Mouse (Mus musculus) frontal cortex, postnatal 10 days (tissue): ENCODE data around the gene Aph1c.
"Not testable (repeated sequence)": the region's sequence is repeated elsewhere in the genome, so short reads cannot be mapped to it uniquely, and the experiment has no call there.

ENCODE experiments used
- DNase-seq, 2 experiments: peaks; one replicate each; pipeline ENCODE4 v3.0.0; 2022; ENCODE audit warnings: low spot score in 2 of 2, mixed read lengths in 1 of 2

Aph1c gene

DNA sequence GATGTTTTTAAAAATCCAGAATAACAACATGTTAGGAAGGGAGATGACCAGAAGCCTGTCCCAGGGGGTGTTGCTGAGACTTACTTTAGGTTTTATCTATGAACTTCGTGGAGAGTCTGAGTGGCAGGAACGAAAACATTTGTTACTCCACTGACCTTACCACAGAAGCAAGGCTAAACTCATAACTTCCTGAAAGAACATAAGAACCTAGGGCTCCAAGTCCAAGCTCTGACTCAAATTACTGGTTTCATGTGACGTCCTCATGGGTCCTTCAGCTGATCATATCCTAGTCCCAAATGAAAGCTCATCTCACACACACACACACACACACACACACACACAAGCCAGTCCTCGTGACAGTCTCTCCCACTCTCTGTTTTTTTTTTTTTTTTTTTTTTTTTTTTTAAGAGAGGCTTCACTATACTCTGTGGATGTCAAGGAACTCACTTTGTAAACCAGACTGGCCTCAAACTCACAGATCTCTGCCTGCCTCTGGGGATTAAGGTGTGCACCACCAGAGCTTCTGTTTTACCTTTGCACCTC, 2.1 kb downstream of the Aph1c start:
- no peak for DNase-seq

DNA sequence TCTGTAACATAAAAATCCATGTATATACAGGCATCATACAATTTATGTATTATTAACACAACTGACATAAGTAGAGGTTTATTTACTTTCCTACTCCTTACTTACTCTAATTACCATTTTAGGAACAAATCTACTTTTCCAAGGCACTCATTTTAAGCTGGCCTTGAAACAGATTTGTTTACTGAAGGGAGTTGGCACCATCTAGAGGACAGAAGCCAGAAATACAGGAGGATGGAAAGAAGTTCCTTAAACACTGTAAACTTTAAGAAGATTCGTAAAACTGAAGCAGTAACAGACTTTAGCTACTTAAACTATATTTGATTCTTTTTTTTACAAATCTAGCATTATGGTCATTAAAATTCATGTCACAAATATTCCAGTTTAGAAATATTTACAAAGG, 8.5 kb downstream of the Aph1c start:
- DNase-seq: no peak

DNA sequence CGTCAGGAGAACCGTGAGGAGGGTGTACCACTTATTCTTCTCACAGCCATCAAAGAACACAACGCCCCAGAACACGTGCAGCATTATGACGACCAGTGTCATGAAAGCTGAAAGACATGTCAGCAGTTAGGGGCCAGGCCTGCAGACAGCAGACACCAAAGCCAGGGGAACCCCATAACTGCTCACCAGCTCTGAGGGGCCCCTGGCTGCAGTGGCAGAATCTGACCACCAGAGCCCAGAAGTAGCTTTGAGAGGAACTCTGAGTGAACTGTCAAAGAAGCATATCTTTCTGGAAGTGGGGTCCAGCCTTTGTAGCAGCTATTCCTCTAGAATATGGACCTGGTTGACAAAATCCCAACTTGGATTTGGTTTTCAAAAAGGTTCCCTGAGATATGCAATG, 12.3 kb downstream of the Aph1c start:
- not testable (repeated sequence) for DNase-seq

DNA sequence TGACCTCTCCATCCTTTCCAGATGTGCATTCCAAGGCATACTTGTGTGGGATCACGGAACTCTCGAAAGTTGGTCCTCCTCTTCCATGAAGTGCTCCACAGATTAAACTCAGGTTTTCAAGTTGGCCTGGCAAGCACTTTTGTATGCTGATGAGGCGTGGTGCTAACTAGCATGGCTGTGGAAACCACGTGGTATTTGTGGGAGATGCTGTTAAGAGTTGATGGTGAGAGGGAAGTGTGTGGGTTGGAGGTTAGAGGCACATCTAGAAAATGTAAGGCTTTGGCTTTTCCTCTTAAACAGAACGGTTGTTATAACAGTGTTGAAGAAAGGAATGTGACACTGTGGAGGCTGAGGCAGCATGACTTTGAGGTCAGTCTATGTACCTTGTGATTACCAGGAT, 13.5 kb downstream of the Aph1c start:
- DNase-seq: no peak

DNA sequence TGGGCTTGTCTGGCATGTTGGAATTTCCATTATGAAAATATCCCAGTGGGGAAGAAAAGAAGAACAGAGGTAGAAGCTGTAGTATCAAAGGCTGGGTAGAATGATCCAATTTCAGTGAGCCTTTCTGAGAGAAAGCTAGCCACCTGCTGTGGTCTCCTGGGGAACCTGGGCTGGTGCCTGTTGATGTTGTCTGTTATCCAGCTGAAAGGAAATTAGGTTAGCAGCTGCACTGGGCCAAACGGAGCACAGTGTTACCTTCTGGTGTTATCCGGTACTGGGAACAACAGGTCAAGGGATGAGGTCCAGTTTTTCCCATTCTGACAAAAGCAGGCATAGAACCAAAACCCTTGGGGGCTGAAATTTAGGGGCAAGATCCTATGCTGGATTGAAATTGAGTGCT, 21.1 kb downstream of the Aph1c start:
- no peak for DNase-seq

DNA sequence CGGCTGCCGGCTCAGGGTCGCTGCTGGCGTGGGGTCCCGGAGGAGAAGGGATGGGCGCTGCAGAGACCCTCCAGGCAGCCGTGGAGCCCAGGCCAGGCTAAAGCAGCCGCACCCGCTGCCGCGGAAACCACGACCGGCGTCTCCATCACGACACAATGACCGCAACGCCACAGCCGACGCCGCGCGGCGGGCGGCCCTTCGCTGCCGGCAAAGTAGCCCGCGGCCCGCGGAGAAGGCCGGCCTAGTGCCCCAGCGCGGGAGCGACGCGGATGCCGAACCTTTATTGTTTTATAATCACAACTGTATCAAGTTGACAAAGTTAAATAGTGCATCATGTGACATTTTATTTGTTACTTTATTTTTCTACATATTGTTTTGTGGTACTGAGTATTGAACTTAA, 28.6 kb downstream of the Aph1c start:
- DNase-seq: not testable (repeated sequence)

DNA sequence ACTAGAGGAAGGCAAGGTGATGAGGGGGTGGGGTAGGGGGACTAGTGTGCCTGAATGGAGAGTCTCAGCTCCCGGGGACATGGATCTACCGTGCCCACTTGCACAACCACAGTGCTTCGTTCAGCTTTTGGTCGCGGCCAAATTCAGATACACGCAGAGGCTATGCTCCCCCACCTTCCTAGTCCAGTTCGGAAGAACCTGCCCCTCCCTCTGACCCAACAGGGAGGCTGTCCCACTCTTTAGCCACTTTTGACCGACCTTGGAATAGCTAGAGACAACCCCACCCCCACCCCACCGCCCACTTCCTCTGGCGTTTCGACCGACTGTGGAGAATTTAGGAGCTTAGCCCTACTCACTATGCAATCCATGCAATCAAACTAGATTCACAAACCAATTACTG, 32.6 kb downstream of the Aph1c start:
- no peak for DNase-seq

DNA sequence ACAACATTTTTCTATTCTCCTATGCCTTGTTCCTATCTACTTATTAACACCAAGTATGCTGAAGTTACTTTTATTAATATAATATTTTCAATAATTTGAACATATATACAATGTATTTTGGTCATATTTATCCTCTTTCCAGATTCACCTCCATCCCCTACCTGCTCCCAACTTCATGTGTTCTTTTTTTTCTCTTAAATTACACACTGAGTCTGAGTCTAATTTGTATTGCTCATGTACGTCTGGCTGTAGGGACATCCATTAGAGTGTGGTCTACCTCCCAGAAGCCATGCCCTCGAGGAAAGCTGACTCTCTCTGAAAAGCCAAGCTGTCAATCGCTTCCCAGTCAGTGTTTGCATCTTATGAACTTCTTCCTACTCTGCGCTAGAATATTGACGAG, 37.8 kb downstream of the Aph1c start, which contains the start of gene Gm10647:
Gene Gm10647 (plus strand): TSS at position 301 of the 400 bp plus-strand sequence.
- no peak for DNase-seq

DNA sequence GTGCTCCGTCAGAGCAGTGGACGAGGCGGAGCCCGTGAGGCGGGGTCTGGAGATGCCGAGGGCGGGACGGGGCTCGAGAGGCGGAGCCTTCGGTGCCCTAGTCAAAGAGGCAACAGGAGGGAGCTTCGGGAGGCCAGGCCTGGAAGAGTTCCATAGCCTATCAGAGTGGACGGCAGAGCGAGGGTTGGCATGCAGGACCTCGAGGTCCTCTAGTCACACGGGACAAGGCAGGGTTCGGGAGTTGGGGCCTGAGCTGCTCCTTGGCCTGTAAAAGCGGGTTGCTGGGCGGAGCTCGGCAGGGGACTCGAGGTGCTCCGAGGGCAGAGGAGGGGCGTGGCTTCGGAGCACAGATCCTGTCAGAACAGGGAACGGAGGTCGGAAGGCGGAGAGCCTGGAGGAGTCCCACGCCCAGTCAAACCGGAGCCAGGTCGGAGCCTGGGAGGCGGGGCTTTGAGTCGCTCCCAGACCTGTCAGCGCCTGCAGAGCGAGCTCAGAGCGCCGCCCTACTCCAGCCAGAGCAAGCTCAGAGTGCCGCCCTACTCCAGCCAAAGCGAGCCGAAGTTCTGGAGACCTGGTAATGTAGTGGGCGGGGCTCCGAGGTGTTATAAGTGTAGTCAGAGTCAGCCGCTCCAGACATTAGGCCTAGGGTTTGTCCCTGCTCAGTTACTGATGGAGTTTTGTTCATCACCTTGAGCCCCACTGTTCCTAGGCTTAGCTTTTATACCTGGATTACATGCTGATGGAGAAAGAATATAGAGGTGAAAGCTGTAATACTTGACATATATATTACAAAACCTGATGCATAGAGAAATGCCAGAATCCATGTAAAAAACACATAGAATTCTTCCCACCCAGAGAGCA, 38.8 kb downstream of the Aph1c start, which contains the start of gene Aph1b:
Gene Aph1b (minus strand): TSS at position 27 of the 861 bp plus-strand sequence.
- DNase-seq: peak; percentile 92 to 93

DNA sequence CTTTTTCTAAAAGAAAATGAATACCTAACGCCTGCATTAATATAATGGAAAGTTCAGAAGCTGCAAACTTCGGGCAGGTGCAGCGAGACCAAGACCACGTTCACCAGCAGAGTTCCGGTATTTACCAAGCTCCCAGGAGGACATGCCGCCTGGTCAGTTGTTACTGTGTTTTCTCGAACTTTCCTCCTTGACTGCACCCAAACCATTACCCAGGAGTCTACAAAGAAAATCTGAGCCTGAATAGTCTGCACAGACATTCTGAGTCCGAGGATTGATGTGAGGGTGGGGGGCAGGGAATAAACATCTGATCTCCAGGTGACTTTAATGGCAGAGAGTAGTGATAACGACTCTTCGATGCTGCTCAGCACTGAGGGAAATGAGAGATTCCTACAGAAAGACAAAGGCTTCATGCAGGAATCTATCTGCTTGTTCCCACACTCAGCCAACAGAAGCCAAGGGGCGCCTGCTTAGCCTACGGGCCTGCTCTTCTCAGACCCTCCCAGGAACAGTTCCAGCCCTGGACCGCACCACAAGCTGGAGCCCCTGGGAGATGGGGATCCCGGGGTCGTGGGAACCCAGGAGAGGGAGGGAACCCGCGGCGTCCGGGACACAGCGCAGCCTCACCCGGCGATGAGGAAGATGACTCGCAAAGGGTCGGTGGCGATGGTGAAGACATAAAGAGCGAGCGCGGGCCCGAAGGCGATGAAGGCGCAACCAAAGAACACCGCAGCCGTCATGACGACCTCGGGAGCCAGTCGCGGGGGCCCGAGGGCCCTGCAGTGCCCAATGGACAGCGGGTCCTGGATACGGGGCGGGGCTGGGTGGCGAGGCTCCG, 39.7 kb downstream of the Aph1c start:
- DNase-seq: no peak

DNA sequence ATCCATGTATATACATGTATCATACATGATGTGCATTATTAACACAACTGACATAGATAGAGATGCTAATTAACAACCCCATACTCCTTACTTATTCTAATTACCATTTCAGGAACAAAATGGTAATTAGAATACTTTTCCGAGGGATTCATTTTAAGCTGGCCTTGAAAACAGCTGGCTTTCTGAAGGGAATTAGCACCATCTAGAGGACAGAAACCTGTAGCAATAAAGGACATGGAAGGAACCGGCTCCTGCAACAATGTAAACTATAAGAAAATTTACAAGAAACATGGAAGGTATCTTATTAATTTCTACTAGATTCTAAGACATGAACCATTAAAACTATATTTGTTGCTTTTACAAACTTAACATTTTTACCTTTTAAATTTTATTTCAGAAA, 46.7 kb downstream of the Aph1c start:
- DNase-seq: no peak

DNA sequence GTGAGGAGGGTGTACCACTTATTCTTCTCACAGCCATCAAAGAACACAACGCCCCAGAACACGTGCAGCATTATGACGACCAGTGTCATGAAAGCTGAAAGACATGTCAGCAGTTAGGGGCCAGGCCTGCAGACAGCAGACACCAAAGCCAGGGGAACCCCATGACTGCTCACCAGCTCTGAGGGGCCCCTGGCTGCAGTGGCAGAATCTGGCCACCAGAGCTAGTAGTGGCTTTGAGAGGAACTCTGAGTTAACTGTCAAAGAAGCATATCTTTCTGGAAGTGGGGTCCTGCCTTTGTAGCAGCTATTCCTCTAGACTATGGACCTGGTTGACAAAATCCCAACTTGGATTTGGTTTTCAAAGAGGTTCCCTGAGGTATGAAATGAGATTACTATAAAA, 50.0 kb downstream of the Aph1c start:
- DNase-seq: not testable (repeated sequence)

DNA sequence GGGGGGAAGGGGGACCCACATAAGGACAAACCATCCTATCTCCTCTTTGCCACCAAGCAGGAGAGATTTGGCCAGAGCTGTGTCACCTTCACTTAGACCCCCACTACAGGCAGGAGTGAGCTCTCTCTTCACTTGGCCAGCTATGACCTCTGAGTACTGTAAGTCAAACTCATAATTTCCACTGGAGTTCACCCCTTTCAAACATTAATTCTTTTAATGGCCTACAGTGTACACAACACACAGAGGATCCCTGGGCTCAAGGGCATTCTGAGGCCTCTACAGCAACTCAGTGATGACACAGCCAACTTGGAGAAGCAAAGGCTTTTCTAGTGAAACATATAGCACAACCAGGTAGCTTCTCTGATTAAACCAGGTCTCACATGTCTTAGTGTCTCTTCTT, 63.8 kb downstream of the Aph1c start:
- no peak for DNase-seq

DNA sequence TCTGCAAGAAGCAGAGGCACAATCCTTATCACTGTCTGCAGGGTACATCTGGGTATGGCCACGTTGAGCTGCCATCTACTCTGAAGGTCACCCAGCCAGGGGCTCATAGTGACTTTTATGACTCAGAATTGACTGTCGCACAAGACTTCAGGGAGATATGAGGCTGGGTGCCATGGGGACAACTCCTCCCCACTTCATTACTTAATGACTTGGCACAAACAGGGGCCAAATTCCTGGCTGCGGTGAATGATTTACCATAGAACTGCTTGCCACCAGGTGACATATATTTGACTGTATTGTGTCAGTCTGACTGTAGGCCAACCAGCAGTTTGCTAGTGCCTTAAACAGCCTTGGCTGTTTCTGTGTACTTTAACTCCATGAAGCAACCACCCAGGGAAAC, 65.3 kb downstream of the Aph1c start:
- no peak for DNase-seq

DNA sequence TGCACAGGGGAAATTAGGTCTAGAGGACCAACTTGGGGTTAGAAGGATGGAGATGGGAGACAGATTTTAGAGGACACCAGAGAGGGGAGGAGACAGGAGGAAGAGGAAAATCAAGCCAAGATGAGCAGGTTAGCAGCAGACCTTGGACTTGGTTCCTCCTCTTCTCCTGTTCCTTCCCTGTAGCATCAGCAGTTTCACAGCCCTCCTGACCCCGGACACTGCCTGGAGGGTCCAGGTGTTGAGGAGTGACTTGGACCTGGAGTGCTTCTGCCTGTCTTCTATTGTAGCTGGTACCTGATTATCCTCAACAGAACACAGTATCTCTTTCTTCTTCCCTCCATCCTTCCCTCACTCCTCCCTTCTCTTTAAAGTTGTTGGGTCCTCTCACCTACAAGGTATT, 65.8 kb downstream of the Aph1c start:
- DNase-seq: no peak
